Mouse (Mus musculus) brain, embryonic 14.5 days (tissue): ENCODE results near the gene Alkbh1. TPM values are rescaled to one million over a fixed set of nuclear protein-coding genes. Genes with fewer than 3 reads are reported as not detected.
A peak's percentile ranks its signal among the peaks of the same experiment; 100 is the strongest.
"Not testable (repeated sequence)": the region's sequence is repeated elsewhere in the genome, so short reads cannot be mapped to it uniquely, and the experiment has no call there.

Experiments used
- DNase-seq: peaks from one replicate; pipeline ENCODE4 v3.0.0-alpha.2; 2011; ENCODE audit warnings: low read depth
- CTCF ChIP-seq: fragments of 200-500 bp; IDR thresholded peaks from 2 replicates; pipeline ENCODE4 v1.5.1; 2012; ENCODE audit warnings: inconsistent platforms, mild to moderate bottlenecking, moderate library complexity, borderline replicate concordance; ENCODE audit not compliant: insufficient read depth, insufficient read length; ENCODE audit errors: extremely low read depth
- POLR2A ChIP-seq: fragments of 200-500 bp; IDR thresholded peaks from 2 replicates; pipeline ENCODE4 v1.6.1; 2012; ENCODE audit warnings: mild to moderate bottlenecking, inconsistent platforms, borderline replicate concordance; ENCODE audit not compliant: poor library complexity, insufficient read depth, insufficient read length, severe bottlenecking; ENCODE audit errors: extremely low read depth
- polyA plus RNA-seq: library from polyadenylated mRNA; depleted of rRNA; stranded (reverse); fragments of >200 nt; gene quantifications from 2 replicates; pipeline ENCODE4 v1.2.3, GENCODE M21; 2012; rRNA removed

Alkbh1 gene
- 30.0 and 32.2 TPM in 2 replicates for polyA plus RNA-seq

GRCm38 (mm10) chr12:87443700-87444122 lies at the start of gene Alkbh1, which contains the start of gene Slirp:
Gene Alkbh1, minus strand, starts transcription at chr12:87444017.
Gene Slirp, plus strand, starts transcription at chr12:87443896.
- peak; percentile 98 for DNase-seq
- TF ChIP-seq CTCF: no peak
- TF ChIP-seq POLR2A: peak; percentile 77; the same call in 1 of the 2 replicates

GRCm38 (mm10) chr12:87488683-87489082 lies 44.9 kb upstream of the Alkbh1 start:
- not testable (repeated sequence) for DNase-seq

GRCm38 (mm10) chr12:87482482-87482881 lies 38.7 kb upstream of the Alkbh1 start:
- not testable (repeated sequence) for DNase-seq

GRCm38 (mm10) chr12:87474756-87475155 lies 30.9 kb upstream of the Alkbh1 start:
- TF ChIP-seq POLR2A (no peak), CTCF (no peak)
- DNase-seq: no peak

GRCm38 (mm10) chr12:87471964-87472786 lies 28.4 kb upstream of the Alkbh1 start, which contains the start of gene Snw1:
Gene Snw1, minus strand, starts transcription at chr12:87472274.
- TF ChIP-seq POLR2A (peak; percentile 79; the same call in 1 of the 2 replicates), CTCF (no peak)
- peak; percentile 98 for DNase-seq

GRCm38 (mm10) chr12:87471421-87471963 lies 27.7 kb upstream of the Alkbh1 start:
- no peak for TF ChIP-seq POLR2A
- no peak for TF ChIP-seq CTCF
- DNase-seq: no peak

GRCm38 (mm10) chr12:87470263-87471136 lies 26.7 kb upstream of the Alkbh1 start:
- TF ChIP-seq CTCF (no peak), POLR2A (no peak)
- peak; percentile 3 for DNase-seq

GRCm38 (mm10) chr12:87464678-87465297 lies 21.0 kb upstream of the Alkbh1 start:
- TF ChIP-seq POLR2A: no peak
- no peak for TF ChIP-seq CTCF
- no peak for DNase-seq

- DNase-seq: no peak
- TF ChIP-seq CTCF (no peak), POLR2A (no peak)
Measured at GRCm38 (mm10) chr12:87449456-87449855, 5.6 kb upstream of the Alkbh1 start.

- no peak for DNase-seq
- TF ChIP-seq CTCF (no peak), POLR2A (no peak)
Measured at GRCm38 (mm10) chr12:87444211-87444610, 394 bp upstream of the Alkbh1 start.

GRCm38 (mm10) chr12:87443115-87443699 lies 610 bp downstream of the Alkbh1 start:
- no peak for DNase-seq
- TF ChIP-seq POLR2A (no peak), CTCF (no peak)
